Mouse (Mus musculus): ENCODE data around the gene Fads2.

DNA sequence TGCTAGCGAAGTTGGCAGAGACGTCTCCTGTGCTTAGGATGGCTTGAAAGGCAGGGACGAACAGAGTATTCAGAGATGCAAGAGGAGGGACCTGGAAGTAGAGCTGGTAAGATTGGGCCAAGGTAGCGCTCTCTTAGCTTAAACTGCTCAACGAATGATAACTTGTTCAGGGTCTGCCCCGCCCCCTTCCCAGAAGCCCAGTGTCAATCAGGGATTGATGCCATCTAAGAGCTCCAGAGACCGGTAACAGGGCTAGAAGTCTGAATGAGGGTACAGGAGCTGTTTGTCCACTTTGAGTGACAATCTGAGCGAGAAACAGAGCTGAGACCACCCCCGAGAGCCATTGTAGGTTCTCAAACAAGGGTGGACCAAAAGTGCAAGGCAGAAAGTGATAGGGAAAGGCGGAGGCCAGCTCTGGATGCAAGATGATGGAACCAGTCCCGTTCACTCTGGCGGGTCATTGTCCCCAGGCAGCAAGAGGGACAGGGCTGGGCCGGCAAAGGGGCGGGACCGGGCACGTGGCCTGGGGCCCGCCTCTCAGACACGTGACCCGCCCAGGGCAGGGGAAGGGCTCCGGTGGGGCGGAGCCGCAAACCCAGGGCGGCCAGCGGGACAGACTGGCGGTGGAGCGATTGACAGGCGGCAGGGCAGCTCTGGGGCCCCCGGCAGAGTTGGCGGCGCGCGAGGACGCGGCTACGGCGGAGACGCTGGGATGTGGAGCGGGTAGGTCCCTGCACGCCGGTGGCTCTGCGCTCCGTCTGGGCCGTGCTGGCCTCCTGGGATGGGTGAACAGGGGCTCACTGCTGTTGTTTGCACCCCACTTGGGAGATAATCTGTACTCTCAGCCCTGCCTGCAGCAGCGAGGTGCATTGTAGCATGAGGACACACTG is 83.7 kb downstream of the Fads2 start:
- TF ChIP-seq CTCF (IDR thresholded peaks at IDR 0.05; ENCODE audit: borderline replicate concordance, insufficient read depth, low read depth, low read length) (no peak), POLR2A (IDR thresholded peaks at IDR 0.05; ENCODE audit: borderline replicate concordance, insufficient read depth, low read length) (no peak)

Measured in cerebellum, adult 2 months (tissue).